Mouse (Mus musculus) layer of hippocampus, adult 2 months (tissue): ENCODE results near the gene Atxn7l2. TPM values are rescaled to one million over a fixed set of nuclear protein-coding genes. Genes with fewer than 3 reads are reported as not detected.

Source experiments
- DNase-seq, 2 experiments: peaks; one replicate each; pipeline ENCODE4 v3.0.0; 2022; ENCODE audit warnings: low spot score in 2 of 2
- H3K27ac ChIP-seq: fragments of 200-600 bp; 2 replicates; pipeline ENCODE4 v1.8.1; 2022
- H3K4me3 ChIP-seq: fragments of 200-600 bp; 2 replicates; pipeline ENCODE4 v1.8.1; 2022; ENCODE audit warnings: mild to moderate bottlenecking
- CTCF ChIP-seq: fragments of 200-600 bp; conservative IDR thresholded peaks from 2 replicates; pipeline ENCODE4 v1.8.1; 2022; ENCODE audit warnings: antibody characterized with exemption, mild to moderate bottlenecking, moderate library complexity
- total RNA-seq, 2 experiments: library from RNA; stranded (reverse); gene quantifications; 2 replicates each; pipeline ENCODE4 v1.2.3; 2021

Gene Atxn7l2
- total RNA-seq, 2 experiments from 2014 or later = 31.9 to 34.6 TPM

DNA sequence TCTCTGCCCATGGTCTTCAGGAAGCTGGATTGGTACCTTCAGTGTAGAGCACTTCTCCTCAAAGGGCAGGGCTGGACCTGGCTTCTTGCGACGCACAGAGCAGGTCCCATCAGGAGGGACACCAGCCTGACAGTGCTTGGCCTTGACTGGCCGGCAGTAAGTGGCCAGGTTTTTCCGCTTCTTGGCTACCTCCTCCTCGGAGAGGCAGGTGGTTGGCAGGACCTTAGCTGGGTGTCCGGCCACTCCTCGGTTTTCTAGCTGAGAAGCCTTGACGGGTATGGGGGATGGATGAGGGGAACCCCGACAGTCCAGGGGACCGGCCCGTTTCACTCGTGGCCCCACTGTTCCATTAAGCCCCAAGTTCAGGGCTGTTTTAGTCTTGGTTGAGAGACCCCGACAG lies 7.5 kb downstream of the Atxn7l2 start:
- Histone ChIP-seq H3K4me3 (no peak overlapping the region), H3K27ac (peak overlapping the region; percentile 97)
- no peak for TF ChIP-seq CTCF
- no peak for DNase-seq

DNA sequence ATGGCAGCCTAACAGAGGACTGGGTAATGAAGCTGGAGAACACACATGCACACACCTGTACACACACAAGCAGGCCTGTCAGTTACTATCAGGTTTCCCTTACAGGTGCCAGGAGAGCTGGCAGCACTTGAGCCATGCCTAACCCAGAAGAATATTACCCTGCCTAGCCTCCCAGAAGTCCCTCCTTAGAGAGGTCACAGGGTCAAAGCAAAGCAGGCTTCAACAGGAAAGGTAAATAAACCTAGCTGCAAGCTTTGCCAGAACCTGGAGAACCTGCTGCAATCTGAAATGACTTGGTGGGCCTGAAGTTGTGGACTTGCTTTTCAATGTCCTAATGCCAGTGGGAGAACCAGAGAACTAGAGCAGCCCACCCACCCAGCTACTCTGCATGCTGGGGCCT lies 8.2 kb downstream of the Atxn7l2 start:
- DNase-seq = no peak
- no peak overlapping the region for H3K4me3 ChIP-seq
- H3K27ac ChIP-seq = peak overlapping the region; percentile 97
- no peak for TF ChIP-seq CTCF

DNA sequence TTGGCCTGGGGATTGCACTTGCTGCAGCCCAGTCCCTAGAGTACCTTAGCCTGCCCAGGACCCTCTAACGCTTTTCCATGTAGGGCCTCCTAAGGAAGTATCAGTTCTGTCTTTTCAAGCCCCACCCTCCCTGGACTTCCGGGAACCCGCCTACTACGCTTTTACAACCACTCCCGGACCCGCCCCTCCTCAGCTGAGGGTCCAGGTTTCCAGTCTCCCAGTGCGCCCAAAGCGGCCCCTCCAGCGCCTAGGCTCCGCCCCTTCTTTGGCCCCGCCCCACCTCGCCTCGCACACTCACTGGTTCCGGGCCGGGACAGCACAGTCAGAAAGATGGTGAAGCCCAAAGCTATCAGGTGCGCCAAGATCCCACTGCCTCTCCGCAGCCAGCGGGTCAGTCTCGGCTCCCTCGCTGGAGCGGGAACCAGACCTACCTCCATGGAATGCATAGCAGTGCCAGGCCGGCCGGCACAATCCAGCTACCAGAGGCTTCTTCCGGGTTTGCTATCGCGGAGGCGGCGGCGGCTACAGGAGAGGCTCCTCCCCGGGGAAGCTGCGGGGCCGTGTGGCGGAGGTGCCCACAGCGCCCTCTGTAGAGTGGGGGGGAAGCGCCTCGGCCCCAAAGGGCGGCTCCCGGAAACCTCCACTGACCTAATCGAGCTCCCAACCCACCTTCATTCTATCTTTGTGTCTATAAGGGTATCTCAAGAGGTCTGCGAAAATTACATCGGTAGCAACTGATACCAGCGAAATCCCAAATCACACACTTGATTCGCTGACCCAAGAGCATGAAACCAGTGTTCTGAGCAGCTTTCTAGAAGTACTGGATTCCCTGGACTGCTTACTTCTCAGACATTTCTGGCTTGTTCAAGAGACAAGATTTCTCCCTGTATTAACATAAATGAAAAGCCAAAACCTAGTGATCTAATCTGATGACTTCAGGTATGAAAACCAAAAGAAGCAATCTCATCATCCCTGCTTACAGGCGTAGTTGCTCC lies 10.1 kb downstream of the Atxn7l2 start, which contains the start of gene Cyb561d1:
Cyb561d1 (minus strand) TSS at position 884 of the 995 bp plus-strand sequence.
- DNase-seq = peak; percentile 88
- peak; percentile 81 for TF ChIP-seq CTCF

DNA sequence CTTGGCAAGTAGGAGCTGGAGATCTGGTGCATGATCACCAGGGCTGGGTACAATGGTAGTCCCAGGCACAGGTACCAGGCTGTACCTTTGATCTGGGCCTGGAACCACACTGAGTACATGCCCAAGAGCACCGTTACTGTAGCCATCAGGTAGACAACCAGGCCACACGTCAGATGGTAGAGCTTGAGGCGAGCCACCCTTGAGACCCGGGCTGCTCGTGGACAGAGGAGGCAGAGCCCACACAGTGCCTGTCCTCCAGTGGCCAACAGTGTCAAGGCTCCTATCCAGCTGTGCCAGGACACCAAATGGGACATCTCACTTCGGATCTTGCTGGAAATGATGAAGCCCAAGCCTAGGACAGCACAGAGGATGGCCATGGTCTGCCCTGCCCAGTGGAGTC lies 11.5 kb downstream of the Atxn7l2 start:
- no peak overlapping the region for H3K4me3 ChIP-seq
- peak overlapping the region; percentile 97; the same call in 1 of the 2 replicates for H3K27ac ChIP-seq
- no peak for TF ChIP-seq CTCF
- DNase-seq = no peak

More for the DNA sequence above, 10.1 kb downstream of the Atxn7l2 start, which contains the start of gene Cyb561d1:
- Histone ChIP-seq H3K4me3 (peak within 1 kb of the TSS; percentile 91), H3K27ac (peak within 1 kb of the TSS; percentile 97)

DNA sequence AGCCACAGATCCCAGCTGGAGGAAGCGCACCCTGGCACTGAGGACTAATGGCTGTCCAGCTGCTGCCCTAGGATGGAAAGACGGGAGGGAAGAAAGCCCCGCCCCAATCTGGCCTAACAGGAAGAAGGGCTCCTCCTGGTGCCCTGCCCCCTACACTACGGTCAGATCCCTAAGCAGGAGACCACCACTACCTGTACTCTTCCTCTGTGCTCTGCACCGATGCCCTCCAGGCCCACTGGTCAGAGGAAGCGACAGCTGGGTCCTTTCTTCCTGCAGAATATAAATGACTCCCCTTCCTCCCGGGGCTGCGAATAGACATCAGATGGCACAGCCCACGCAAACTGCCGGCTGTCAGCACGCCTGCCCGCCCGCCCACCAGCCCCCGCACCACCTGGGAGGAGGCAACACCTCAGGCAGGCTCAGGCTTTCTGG lies 13.7 kb downstream of the Atxn7l2 start:
- H3K4me3 ChIP-seq = peak overlapping the region; percentile 32
- peak overlapping the region; percentile 97 for H3K27ac ChIP-seq
- DNase-seq = peak; percentile 74 to 84
- TF ChIP-seq CTCF = no peak

DNA sequence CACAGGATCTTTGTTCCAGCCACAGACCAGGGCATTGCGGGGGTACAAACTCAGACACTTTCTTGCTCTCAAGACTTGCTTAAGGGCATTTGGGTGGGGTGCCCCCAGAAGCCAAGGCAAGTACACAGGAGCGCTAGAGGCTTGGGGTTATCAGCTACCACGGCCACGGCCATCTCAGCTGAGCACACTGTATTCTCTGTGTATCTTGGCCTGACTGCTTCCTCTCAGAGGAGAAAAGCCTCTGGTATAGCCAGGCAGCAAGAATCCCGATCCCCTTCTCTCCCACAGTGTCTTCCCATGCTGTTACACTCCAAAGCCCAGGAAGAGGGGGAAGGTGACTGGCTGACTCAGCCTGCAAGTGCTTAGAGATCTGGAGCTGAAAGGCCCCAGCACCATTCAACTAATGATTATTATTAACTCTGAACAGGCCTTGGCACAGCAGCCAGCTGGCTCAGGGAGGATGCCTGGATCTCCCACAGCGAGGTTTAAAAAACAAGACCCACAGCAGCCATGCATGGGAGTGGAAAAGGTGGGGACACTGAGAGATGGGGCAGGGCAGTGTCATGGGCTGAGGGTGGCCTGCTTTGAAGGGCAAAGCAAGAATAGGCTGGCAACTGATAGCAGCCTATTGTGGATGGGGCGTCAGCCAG lies 14.7 kb downstream of the Atxn7l2 start:
- no peak for TF ChIP-seq CTCF
- peak; percentile 65 to 81 for DNase-seq
- peak overlapping the region; percentile 97 for H3K27ac ChIP-seq
- H3K4me3 ChIP-seq = no peak overlapping the region

DNA sequence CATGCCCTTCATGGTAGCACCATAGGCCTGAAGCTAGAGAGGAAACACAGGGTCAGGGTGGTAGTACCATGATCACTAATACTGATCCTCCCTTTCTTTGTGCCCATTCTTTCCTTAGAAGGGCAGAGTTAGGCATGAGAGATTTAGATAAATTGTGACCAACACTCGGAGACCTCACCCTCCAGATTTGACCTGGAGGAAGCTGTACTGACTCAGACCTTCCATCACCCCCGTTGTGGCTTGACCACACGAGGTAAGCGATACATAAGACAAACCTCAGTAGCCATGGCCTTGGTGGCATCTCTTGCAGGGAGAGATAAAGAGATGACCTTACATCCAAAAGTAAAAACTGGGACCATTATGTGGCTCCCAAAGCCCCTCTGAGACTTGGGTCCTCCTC lies 15.4 kb downstream of the Atxn7l2 start:
- no peak for TF ChIP-seq CTCF
- DNase-seq = no peak
- H3K27ac ChIP-seq = peak overlapping the region; percentile 97
- H3K4me3 ChIP-seq = no peak overlapping the region

DNA sequence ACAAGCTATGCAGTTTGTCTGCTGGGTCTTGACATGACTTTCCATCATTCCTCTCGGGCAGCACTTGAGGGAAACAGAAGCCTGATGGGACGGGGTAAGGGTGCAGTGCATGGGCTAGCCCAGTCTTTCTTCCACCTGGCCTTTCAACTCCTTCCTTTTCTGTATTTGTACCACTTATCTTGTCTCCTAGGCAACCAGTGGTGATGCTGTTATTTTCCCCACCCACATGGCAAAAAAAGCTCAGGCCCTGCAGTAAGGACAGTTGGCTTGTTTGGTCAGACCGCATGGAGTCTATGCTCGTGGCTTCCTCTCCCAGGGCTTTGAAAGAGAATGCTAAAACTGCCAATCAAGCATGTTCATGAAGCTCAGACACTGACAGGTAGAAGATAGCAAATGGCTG lies 17.0 kb downstream of the Atxn7l2 start:
- Histone ChIP-seq H3K4me3 (no peak overlapping the region), H3K27ac (peak overlapping the region; percentile 75)
- TF ChIP-seq CTCF = no peak
- no peak for DNase-seq

DNA sequence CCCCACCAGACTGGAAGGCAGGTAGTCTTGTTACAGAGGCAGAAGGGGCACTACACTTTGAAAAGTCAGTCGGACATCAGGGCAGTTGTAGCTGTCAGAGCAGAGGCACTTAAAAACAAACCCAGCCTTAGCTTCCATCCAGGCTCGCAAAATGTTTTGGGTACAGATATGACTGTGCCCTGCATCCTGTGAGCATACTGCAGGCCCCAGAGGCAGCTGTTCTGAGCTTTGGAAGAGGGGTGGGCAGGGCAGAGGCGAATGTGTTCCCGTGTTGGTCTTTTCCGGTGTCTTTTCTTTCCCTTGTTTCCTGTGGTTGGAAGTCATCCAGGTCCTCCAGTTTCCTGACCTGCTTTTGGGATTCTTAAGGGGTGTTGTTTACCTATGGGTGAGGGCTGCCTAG lies 20.8 kb downstream of the Atxn7l2 start:
- Histone ChIP-seq H3K4me3 (peak overlapping the region; percentile 61; the same call in 1 of the 2 replicates), H3K27ac (peak overlapping the region; percentile 71)
- DNase-seq = no peak
- no peak for TF ChIP-seq CTCF

DNA sequence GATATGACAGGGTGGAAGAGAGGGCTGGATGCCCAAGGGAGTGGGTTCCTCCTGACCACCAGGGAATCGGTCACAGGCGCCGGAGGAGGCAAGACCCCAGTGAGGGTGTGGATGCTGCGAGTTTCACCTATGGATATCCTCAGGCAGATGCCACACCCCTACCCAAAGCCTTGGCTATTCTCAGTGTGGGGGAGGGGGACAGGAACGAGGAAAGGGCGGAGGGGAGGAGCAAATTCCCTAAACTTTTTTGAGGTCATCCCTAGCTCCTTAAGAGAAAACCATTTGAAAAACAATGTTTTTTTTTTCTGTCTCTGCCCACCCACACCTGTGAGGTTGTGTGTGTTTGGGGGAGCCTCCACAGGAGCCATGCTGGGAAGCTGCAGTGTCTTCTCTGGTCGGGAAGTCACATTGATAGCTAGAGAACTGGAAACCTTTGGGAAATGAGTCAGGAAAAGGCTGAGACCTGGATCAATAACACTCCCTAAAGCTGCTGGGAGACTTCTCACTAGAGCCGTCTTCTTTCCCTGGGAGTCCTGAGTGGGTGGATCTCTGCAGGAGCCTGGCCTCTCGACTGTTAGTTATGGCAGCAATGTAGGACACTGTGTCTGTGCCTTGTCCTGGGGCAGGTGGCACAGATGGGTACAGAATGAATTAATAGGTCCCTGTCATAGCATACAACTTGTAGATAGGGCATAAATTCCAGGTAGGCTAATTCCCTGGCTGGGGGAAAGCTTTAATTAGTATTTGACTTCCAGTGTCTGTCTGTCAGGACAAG lies 21.8 kb downstream of the Atxn7l2 start:
- DNase-seq = no peak
- no peak for TF ChIP-seq CTCF
- Histone ChIP-seq H3K4me3 (peak overlapping the region; percentile 61), H3K27ac (peak overlapping the region; percentile 71)

DNA sequence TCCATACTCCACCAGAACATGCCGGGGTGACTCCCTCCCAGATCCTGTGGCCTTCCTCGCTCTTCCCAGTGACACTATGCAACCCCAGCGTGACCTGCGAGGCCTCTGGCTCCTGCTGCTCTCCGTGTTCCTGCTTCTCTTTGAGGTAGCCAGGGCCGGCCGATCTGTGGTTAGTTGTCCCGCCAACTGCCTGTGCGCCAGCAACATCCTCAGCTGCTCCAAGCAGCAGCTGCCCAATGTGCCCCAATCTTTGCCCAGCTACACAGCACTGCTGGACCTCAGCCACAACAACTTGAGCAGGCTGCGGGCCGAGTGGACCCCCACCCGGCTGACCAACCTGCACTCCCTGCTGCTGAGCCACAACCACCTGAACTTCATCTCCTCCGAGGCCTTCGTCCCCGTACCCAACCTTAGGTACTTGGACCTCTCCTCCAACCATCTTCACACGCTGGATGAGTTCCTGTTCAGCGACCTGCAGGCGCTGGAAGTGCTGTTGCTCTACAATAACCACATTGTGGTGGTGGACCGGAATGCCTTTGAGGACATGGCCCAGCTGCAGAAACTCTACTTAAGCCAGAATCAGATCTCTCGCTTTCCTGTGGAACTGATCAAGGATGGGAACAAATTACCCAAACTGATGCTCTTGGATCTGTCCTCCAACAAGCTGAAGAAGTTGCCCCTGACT lies 23.5 kb downstream of the Atxn7l2 start:
- peak overlapping the region; percentile 61 for H3K4me3 ChIP-seq
- H3K27ac ChIP-seq = peak overlapping the region; percentile 94
- no peak for TF ChIP-seq CTCF
- DNase-seq = no peak
